Mouse (Mus musculus) ES-Bruce4 (cell line): ENCODE measurements around the gene Ang. TPM values are rescaled to one million over a fixed set of nuclear protein-coding genes. Genes with fewer than 3 reads are reported as not detected.

ENCODE experiments used
- H3K27ac ChIP-seq: 2 replicates; pipeline ENCODE4 v1.5.1; 2012; ENCODE audit warnings: low read length, inconsistent platforms; ENCODE audit not compliant: insufficient read depth
- H3K27me3 ChIP-seq: 2 replicates; pipeline ENCODE4 v1.6.1; 2012; ENCODE audit warnings: mild to moderate bottlenecking, low read length, inconsistent platforms; ENCODE audit not compliant: control insufficient read depth, poor library complexity, insufficient read depth, severe bottlenecking
- H3K36me3 ChIP-seq: 2 replicates; pipeline ENCODE4 v1.6.1; 2012; ENCODE audit warnings: inconsistent platforms, mild to moderate bottlenecking, low read length, moderate library complexity; ENCODE audit not compliant: control insufficient read depth, poor library complexity, insufficient read depth, severe bottlenecking
- H3K4me1 ChIP-seq: one replicate; pipeline ENCODE4 v1.8.1; 2011; ENCODE audit warnings: low read length; ENCODE audit not compliant: control insufficient read depth, insufficient read depth
- H3K4me3 ChIP-seq: 2 replicates; pipeline ENCODE4 v1.5.1; 2011; ENCODE audit warnings: low read depth, mild to moderate bottlenecking, low read length
- H3K9ac ChIP-seq: 2 replicates; pipeline ENCODE4 v1.6.1; 2012; ENCODE audit warnings: low read depth, mild to moderate bottlenecking, inconsistent platforms; ENCODE audit not compliant: poor library complexity, severe bottlenecking
- H3K9me3 ChIP-seq: replicated peaks from 2 replicates; pipeline ENCODE4 v1.6.1; 2012; ENCODE audit warnings: mild to moderate bottlenecking, low read length, inconsistent platforms; ENCODE audit not compliant: control insufficient read depth, poor library complexity, insufficient read depth, severe bottlenecking
- CTCF ChIP-seq: IDR thresholded peaks from one replicate; pipeline ENCODE4 v1.8.1; 2011; ENCODE audit warnings: low read depth, low read length
- EP300 ChIP-seq: IDR thresholded peaks from 2 replicates; pipeline ENCODE4 v1.6.1; 2011; ENCODE audit warnings: low read depth, low read length; ENCODE audit not compliant: insufficient read depth
- POLR2A ChIP-seq: IDR thresholded peaks from one replicate; pipeline ENCODE4 v1.8.1; 2011; ENCODE audit warnings: low read length; ENCODE audit not compliant: insufficient read depth
- polyA plus RNA-seq: library from polyadenylated mRNA; stranded (reverse); fragments of >200 nt; gene quantifications from 2 replicates; pipeline ENCODE4 v1.2.4, GENCODE M21; 2011; ENCODE audit warnings: low read depth; ENCODE audit not compliant: missing spikeins, insufficient read depth, insufficient read length

Gene Ang
- polyA plus RNA-seq, 1 experiment, result 3.2 TPM

GRCm38 (mm10) chr14:51142119-51142518 is 51.2 kb downstream of the Ang start:
- no peak overlapping the region for H3K4me3 ChIP-seq
- H3K27me3 ChIP-seq, result no peaks in the 10 kb centered on the region
- H3K9ac ChIP-seq, result no peak overlapping the region
- peaks cover 3% of the 10 kb centered on the region for H3K4me1 ChIP-seq
- no peak overlapping the region for H3K27ac ChIP-seq
- no peaks in the 10 kb centered on the region for H3K36me3 ChIP-seq
- peaks cover 3% of the 10 kb centered on the region; the same call in 1 of the 2 replicates for H3K9me3 ChIP-seq
- TF ChIP-seq CTCF, result no peak
- no peak for TF ChIP-seq EP300
- TF ChIP-seq POLR2A, result no peak

- Histone ChIP-seq H3K9ac (no peak overlapping the region), H3K27me3 (no peaks in the 10 kb centered on the region), H3K4me1 (peaks cover 3% of the 10 kb centered on the region), H3K4me3 (no peak overlapping the region), H3K27ac (no peak overlapping the region), H3K36me3 (no peaks in the 10 kb centered on the region), H3K9me3 (peaks cover 3% of the 10 kb centered on the region; the same call in 1 of the 2 replicates)
- TF ChIP-seq EP300 (no peak), POLR2A (no peak), CTCF (no peak)
Measured at GRCm38 (mm10) chr14:51142568-51142967, 51.6 kb downstream of the Ang start.

GRCm38 (mm10) chr14:51143287-51143686 is 52.3 kb downstream of the Ang start:
- no peak overlapping the region for H3K9ac ChIP-seq
- peaks cover 3% of the 10 kb centered on the region for H3K4me1 ChIP-seq
- H3K27ac ChIP-seq, result no peak overlapping the region
- TF ChIP-seq CTCF, result no peak
- TF ChIP-seq EP300, result no peak
- no peak for TF ChIP-seq POLR2A
- peaks cover 3% of the 10 kb centered on the region; the same call in 1 of the 2 replicates for H3K9me3 ChIP-seq
- H3K27me3 ChIP-seq, result no peaks in the 10 kb centered on the region
- H3K36me3 ChIP-seq, result no peaks in the 10 kb centered on the region
- no peak overlapping the region for H3K4me3 ChIP-seq

- no peak overlapping the region for H3K9ac ChIP-seq
- H3K4me1 ChIP-seq, result peaks cover 3% of the 10 kb centered on the region
- TF ChIP-seq POLR2A (no peak), EP300 (no peak), CTCF (no peak)
- H3K27me3 ChIP-seq, result no peaks in the 10 kb centered on the region
- peaks cover 3% of the 10 kb centered on the region; the same call in 1 of the 2 replicates for H3K9me3 ChIP-seq
- H3K27ac ChIP-seq, result no peak overlapping the region
- H3K36me3 ChIP-seq, result no peaks in the 10 kb centered on the region
- H3K4me3 ChIP-seq, result no peak overlapping the region
Measured at GRCm38 (mm10) chr14:51143937-51144336, 53.0 kb downstream of the Ang start.

- Histone ChIP-seq H3K4me3 (no peak overlapping the region), H3K9ac (no peak overlapping the region), H3K27ac (no peak overlapping the region), H3K27me3 (no peaks in the 10 kb centered on the region), H3K9me3 (peaks cover 3% of the 10 kb centered on the region; the same call in 1 of the 2 replicates), H3K4me1 (peaks cover 3% of the 10 kb centered on the region), H3K36me3 (no peaks in the 10 kb centered on the region)
- no peak for TF ChIP-seq CTCF
- no peak for TF ChIP-seq POLR2A
- TF ChIP-seq EP300, result no peak
Measured at GRCm38 (mm10) chr14:51144451-51144850, 53.5 kb downstream of the Ang start.

GRCm38 (mm10) chr14:51145521-51145920 is 54.6 kb downstream of the Ang start:
- Histone ChIP-seq H3K4me3 (no peak overlapping the region), H3K9me3 (0 out of 2 replicates have a peak, but pooled peaks cover under 1% of the 10 kb centered on the region), H3K27me3 (no peaks in the 10 kb centered on the region), H3K27ac (no peak overlapping the region), H3K9ac (no peak overlapping the region), H3K36me3 (no peaks in the 10 kb centered on the region), H3K4me1 (peaks cover 3% of the 10 kb centered on the region)
- TF ChIP-seq EP300 (no peak), POLR2A (no peak), CTCF (no peak)
